11 mouse cellular contexts compared by ENCODE assay signal in the genomic region with DNA sequence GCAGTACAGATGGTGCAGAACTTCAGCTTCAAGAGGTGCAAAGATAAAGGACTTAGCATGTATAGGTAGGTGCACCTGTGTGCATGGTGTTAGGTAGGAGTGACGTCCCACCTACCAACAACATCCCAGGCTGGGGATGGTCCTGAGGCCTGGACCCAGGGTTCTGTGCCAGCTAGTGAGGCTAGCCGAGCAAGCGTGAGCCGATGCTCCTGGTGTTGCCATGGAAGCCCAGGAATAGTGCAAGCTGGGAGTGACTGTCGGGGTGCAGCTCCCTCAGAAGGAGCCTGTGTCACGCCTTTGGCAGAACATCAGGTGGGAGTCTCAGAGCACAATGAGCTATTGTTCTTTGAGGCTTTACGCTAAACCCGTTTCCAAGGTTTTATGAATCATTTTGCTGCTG.
A peak's percentile ranks its signal among the peaks of the same experiment; 100 is the strongest.
DNase-seq lines count a peak whose midpoint lies in the region; ATAC-seq and TF ChIP-seq lines count a peak whose summit lies in the region.
"Had no signal": no experiment of that assay in that cellular context is flagged by ENCODE, and none has a peak within 500 bp of the region (broad histone marks: within the 10 kb centered on the region; RNA-seq: fewer than 3 reads in every experiment).

No protein-coding gene starts in this region.

- H3K9ac ChIP-seq in hindbrain, postnatal 0 days (replicated peaks; ENCODE audit: low read length), result no peak overlapping the region
- H3K9ac ChIP-seq in hindbrain, embryonic 14.5 days, result no peak overlapping the region
- H3K9ac ChIP-seq: limb, embryonic 13.5 days had no signal

- no peak overlapping the region for H3K4me3 ChIP-seq in hindbrain, postnatal 0 days (ENCODE audit: low read length)
- H3K4me3 ChIP-seq in hindbrain, embryonic 14.5 days (replicated peaks; ENCODE audit: low read length), result no peak overlapping the region
- H3K4me3 ChIP-seq: limb, embryonic 13.5 days had no signal

- no peaks in the 10 kb centered on the region for H3K9me3 ChIP-seq in hindbrain, postnatal 0 days (ENCODE audit: low read length)
- no peaks in the 10 kb centered on the region for H3K9me3 ChIP-seq in hindbrain, embryonic 14.5 days (ENCODE audit: control insufficient read depth, low read length)
- H3K9me3 ChIP-seq: limb, embryonic 13.5 days had no signal

- TF ChIP-seq CTCF in hindbrain, postnatal 0 days (IDR thresholded peaks at IDR 0.05; ENCODE audit: low read depth), result no peak

- no peak overlapping the region for H3K27ac ChIP-seq in hindbrain, postnatal 0 days
- no peak overlapping the region for H3K27ac ChIP-seq in hindbrain, embryonic 14.5 days
- H3K27ac ChIP-seq: limb, embryonic 13.5 days; macrophage had no signal

- no peaks in the 10 kb centered on the region for H3K27me3 ChIP-seq in hindbrain, postnatal 0 days (ENCODE audit: insufficient read depth, low read length)
- peaks cover 37% of the 10 kb centered on the region; the same call in 1 of the 2 replicates for H3K27me3 ChIP-seq in hindbrain, embryonic 14.5 days (ENCODE audit: control insufficient read depth, insufficient read depth, low read length)

- H3K36me3 ChIP-seq in hindbrain, postnatal 0 days (ENCODE audit: insufficient read depth, low read length), result no peaks in the 10 kb centered on the region
- no peaks in the 10 kb centered on the region for H3K36me3 ChIP-seq in hindbrain, embryonic 14.5 days (replicated peaks; ENCODE audit: control insufficient read depth, insufficient read depth)
- H3K36me3 ChIP-seq: limb, embryonic 13.5 days had no signal

- intact Hi-C loops in left cerebral cortex, postnatal 25 days (cut with DNase I), result loop anchor here (2.0 kb wide), 1 partner anchor 174 kb away; no protein-coding TSS in a partner anchor

- H3K4me2 ChIP-seq in hindbrain, postnatal 0 days (ENCODE audit: low read depth, low read length), result no peak overlapping the region
- no peak overlapping the region for H3K4me2 ChIP-seq in hindbrain, embryonic 14.5 days (replicated peaks)
- H3K4me2 ChIP-seq: limb, embryonic 13.5 days had no signal

- ATAC-seq in hindbrain, postnatal 0 days, result peak; percentile 79
- ATAC-seq in hindbrain, embryonic 14.5 days (ENCODE audit: low FRiP score), result no peak

- peak; percentile 39 for DNase-seq in hindbrain, postnatal 0 days (ENCODE audit: low spot score)
- DNase-seq in hindbrain, embryonic 14.5 days (ENCODE audit: low spot score), result no peak
- peak; percentile 42 to 59 for DNase-seq in frontal cortex, postnatal 10 days (ENCODE audit: low spot score in 2 of 2)
- peak; percentile 67 to 85 for DNase-seq in left cerebral cortex, postnatal 25 days (ENCODE audit: low spot score in 2 of 2)
- DNase-seq in telencephalon, adult 2 months (ENCODE audit: low read depth, low spot score), result peak; percentile 80
- DNase-seq in heart, postnatal 4 days, result no peak
- DNase-seq in spleen, adult 18-20 months, result no peak
- DNase-seq in cerebellum, postnatal 36 days, result no peak
- DNase-seq: embryo, embryonic 11 days had no signal

- 26% methylated on average over 8 of the region's 8 CpGs for WGBS in hindbrain, postnatal 0 days
- WGBS in hindbrain, embryonic 14.5 days, result 47% methylated on average over 8 of the region's 8 CpGs

- peaks cover 3% of the 10 kb centered on the region; the same call in 1 of the 2 replicates for H3K4me1 ChIP-seq in hindbrain, postnatal 0 days (ENCODE audit: insufficient read depth, low read length)
- peaks cover 7% of the 10 kb centered on the region for H3K4me1 ChIP-seq in hindbrain, embryonic 14.5 days (replicated peaks; ENCODE audit: control insufficient read depth, insufficient read depth, low read length)

Comparison
In these comparisons a context has a peak if more than half of its experiments do, and no peak if none do; other contexts are left out.
1. DNase-seq: peak in hindbrain, postnatal 0 days (single experiment), frontal cortex, postnatal 10 days (2 of 2), left cerebral cortex, postnatal 25 days (2 of 2) and telencephalon, adult 2 months (single experiment); none in hindbrain, embryonic 14.5 days (single experiment), heart, postnatal 4 days (single experiment), spleen, adult 18-20 months (0 of 2) and cerebellum, postnatal 36 days (0 of 2).